Mouse (Mus musculus) stomach, embryonic 16.5 days (tissue): ENCODE results near the gene Gng3. TPM values are rescaled to one million over a fixed set of nuclear protein-coding genes. Genes with fewer than 3 reads are reported as not detected.

Source experiments
- ATAC-seq: fragments of 200-750 bp; cut with Nextera tagmentation; 2 replicates; pipeline ENCODE4 v1.8.0; 2017; ENCODE audit warnings: moderate number of reproducible peaks, moderate TSS enrichment; ENCODE audit not compliant: insufficient read depth, low FRiP score
- H3K27ac ChIP-seq: fragments of 300-500 bp; sonication (generic); 2 replicates; pipeline ENCODE4 v1.5.1; 2014; ENCODE audit warnings: low read length
- H3K27me3 ChIP-seq: fragments of 300-500 bp; sonication (generic); 2 replicates; pipeline ENCODE4 v1.6.1; 2014; ENCODE audit warnings: low read length, control low read depth, mixed read lengths; ENCODE audit not compliant: control insufficient read depth, insufficient read depth
- H3K36me3 ChIP-seq: fragments of 300-500 bp; sonication (generic); 2 replicates; pipeline ENCODE4 v1.6.1; 2014; ENCODE audit warnings: low read length; ENCODE audit not compliant: control insufficient read depth, insufficient read depth
- H3K4me1 ChIP-seq: fragments of 300-500 bp; sonication (generic); 2 replicates; pipeline ENCODE4 v1.6.1; 2014; ENCODE audit warnings: low read length, control low read depth, mixed read lengths; ENCODE audit not compliant: control insufficient read depth, insufficient read depth
- H3K4me2 ChIP-seq: fragments of 300-500 bp; sonication (generic); 2 replicates; pipeline ENCODE4 v1.6.1; 2014; ENCODE audit warnings: low read depth, low read length, mixed read lengths
- H3K4me3 ChIP-seq: fragments of 300-500 bp; sonication (generic); replicated peaks from 2 replicates; pipeline ENCODE4 v1.5.1; 2014; ENCODE audit warnings: mild to moderate bottlenecking, low read length
- H3K9ac ChIP-seq: fragments of 300-500 bp; sonication (generic); 2 replicates; pipeline ENCODE4 v1.6.1; 2014; ENCODE audit warnings: low read length
- H3K9me3 ChIP-seq: fragments of 300-500 bp; sonication (generic); replicated peaks from 2 replicates; pipeline ENCODE4 v1.6.1; 2016; ENCODE audit warnings: low read length, control low read depth; ENCODE audit not compliant: control insufficient read depth
- WGBS: fragments of 180-500 bp; shearing (Covaris S2); extraction: QIAGEN DNeasy Blood & Tissue Kit; methylation state at CpG from one replicate; pipeline ENCODE4 v1.1.7; 2014; 5-methylcytosine and 5-hydroxymethylcytosine counted together
- polyA plus RNA-seq: library from polyadenylated mRNA; unstranded; fragments of >200 nt; fragmentation: Nextera tagmentation; extraction: Ambion mirVana; gene quantifications from 2 replicates; pipeline ENCODE4 v1.2.1, GENCODE M21; 2015

The Gng3 gene
- polyA plus RNA-seq, result 10.4 and 10.7 TPM in 2 replicates

- Histone ChIP-seq H3K4me2 (peak within 1 kb of the TSS; percentile 96), H3K4me3 (peak within 1 kb of the TSS; percentile 66), H3K27ac (peak within 1 kb of the TSS; percentile 97), H3K9me3 (no peaks in the 10 kb centered on the region), H3K9ac (peak within 1 kb of the TSS; percentile 91), H3K27me3 (no peaks in the 10 kb centered on the region), H3K36me3 (0 out of 2 replicates have a peak, but pooled peaks cover 5% of the 10 kb centered on the region), H3K4me1 (peaks cover 16% of the 10 kb centered on the region)
- no peak; the same call in 1 of the 2 replicates for ATAC-seq
- 66% methylated on average over 11 of the region's 11 CpGs for WGBS
Observed at GRCm38 (mm10) chr19:8839103-8839907, at the start of gene Gng3. Gene Gng3 (minus strand): TSS chr19:8839194.

- peaks cover 13% of the 10 kb centered on the region for H3K4me1 ChIP-seq
- H3K9me3 ChIP-seq, result no peaks in the 10 kb centered on the region
- peak overlapping the region; percentile 74 for H3K4me3 ChIP-seq
- WGBS, result 13% methylated on average over 19 of the region's 19 CpGs
- H3K27ac ChIP-seq, result peak overlapping the region; percentile 86
- peak overlapping the region; percentile 83 for H3K4me2 ChIP-seq
- no peaks in the 10 kb centered on the region for H3K27me3 ChIP-seq
- peak overlapping the region; percentile 87 for H3K9ac ChIP-seq
- no peak for ATAC-seq
- no peaks in the 10 kb centered on the region for H3K36me3 ChIP-seq
Observed at GRCm38 (mm10) chr19:8887585-8888463, 48.8 kb upstream of the Gng3 start.

DNA sequence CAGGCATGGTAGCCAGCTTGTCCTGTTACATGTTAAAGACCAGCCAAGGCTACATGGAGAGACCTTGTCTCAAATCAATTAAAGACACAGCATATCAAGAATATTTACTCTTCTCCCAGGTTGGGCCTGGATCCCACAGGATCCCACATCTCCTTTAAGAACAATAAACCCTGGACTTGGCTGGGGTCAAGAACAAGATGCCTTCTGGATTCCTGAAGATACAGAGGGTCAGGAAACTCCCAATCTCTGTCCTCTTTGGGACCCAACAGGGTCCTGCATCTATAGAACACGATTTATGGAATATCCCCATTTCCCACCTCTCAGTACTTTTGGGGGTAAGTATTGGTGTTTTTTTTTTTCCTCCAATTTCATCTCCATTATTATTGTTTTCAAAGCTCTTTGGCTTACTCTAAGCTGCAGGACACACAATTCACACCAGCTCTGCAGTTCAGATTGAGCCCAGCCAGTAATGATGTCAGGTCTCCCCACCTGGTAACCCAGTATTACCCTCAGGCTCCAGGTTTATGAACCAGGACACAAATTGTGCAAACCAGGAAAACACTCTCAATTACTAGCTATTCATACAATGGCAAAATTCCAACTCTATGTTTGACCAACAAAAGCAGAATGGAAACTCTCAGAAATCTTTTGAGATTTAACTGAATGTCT, 48.1 kb upstream of the Gng3 start:
- H3K27me3 ChIP-seq, result no peaks in the 10 kb centered on the region
- H3K4me2 ChIP-seq, result peak overlapping the region; percentile 83; the same call in 1 of the 2 replicates
- peak overlapping the region; percentile 86 for H3K27ac ChIP-seq
- H3K9ac ChIP-seq, result no peak overlapping the region
- H3K4me1 ChIP-seq, result peaks cover 13% of the 10 kb centered on the region
- no peak overlapping the region for H3K4me3 ChIP-seq
- H3K36me3 ChIP-seq, result no peaks in the 10 kb centered on the region
- ATAC-seq, result no peak
- H3K9me3 ChIP-seq, result no peaks in the 10 kb centered on the region
- 46% methylated on average over 1 of the region's 1 CpGs for WGBS

- Histone ChIP-seq H3K9ac (no peak within 1 kb of the TSS), H3K9me3 (no peaks in the 10 kb centered on the region), H3K36me3 (no peaks in the 10 kb centered on the region), H3K27me3 (no peaks in the 10 kb centered on the region), H3K4me1 (peaks cover 14% of the 10 kb centered on the region), H3K27ac (no peak within 1 kb of the TSS), H3K4me2 (no peak within 1 kb of the TSS), H3K4me3 (no peak within 1 kb of the TSS)
- ATAC-seq, result no peak
- 79% methylated on average over 3 of the region's 3 CpGs for WGBS
Observed at GRCm38 (mm10) chr19:8883616-8884015, 44.6 kb upstream of the Gng3 start, which contains the start of the genes Lbhd1 and Gm49403. Gene Lbhd1 (plus strand): TSS chr19:8883732. Gene Gm49403 (plus strand): TSS chr19:8883930.

DNA sequence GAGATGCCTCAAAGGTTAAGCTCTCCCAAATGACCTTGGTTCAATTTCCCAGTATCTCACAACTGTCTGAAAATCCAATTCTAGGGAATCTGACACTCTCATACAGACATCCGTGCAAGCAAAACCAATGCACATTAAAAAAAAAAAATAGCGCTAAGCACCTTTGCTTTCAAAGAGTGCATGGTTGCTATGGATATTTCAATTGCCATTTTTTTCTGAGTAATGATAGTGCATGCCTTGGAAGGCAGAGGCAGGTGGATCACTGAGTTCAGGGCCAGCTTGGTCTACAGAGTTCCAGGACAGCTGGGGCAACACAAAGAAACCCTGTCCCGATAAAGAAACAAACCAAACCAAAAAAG, 42.0 kb upstream of the Gng3 start:
- no peaks in the 10 kb centered on the region for H3K9me3 ChIP-seq
- H3K27me3 ChIP-seq, result no peaks in the 10 kb centered on the region
- WGBS, result 12% methylated on average over 3 of the region's 3 CpGs
- peaks cover 8% of the 10 kb centered on the region; the same call in 1 of the 2 replicates for H3K4me1 ChIP-seq
- H3K4me3 ChIP-seq, result peak overlapping the region; percentile 87
- H3K4me2 ChIP-seq, result peak overlapping the region; percentile 79
- peaks cover under 1% of the 10 kb centered on the region; the same call in 1 of the 2 replicates for H3K36me3 ChIP-seq
- H3K9ac ChIP-seq, result peak overlapping the region; percentile 91
- no peak overlapping the region for H3K27ac ChIP-seq
- ATAC-seq, result no peak

- Histone ChIP-seq H3K27ac (peak within 1 kb of the TSS; percentile 86), H3K9ac (peak within 1 kb of the TSS; percentile 91), H3K27me3 (no peaks in the 10 kb centered on the region), H3K4me1 (peaks cover 8% of the 10 kb centered on the region; the same call in 1 of the 2 replicates), H3K4me2 (peak within 1 kb of the TSS; percentile 79), H3K4me3 (peak within 1 kb of the TSS; percentile 87), H3K9me3 (no peaks in the 10 kb centered on the region), H3K36me3 (peaks cover 6% of the 10 kb centered on the region; the same call in 1 of the 2 replicates)
- peak; percentile 95 for ATAC-seq
- under 1% methylated on average over 42 of the region's 42 CpGs for WGBS
Observed at GRCm38 (mm10) chr19:8880311-8881033, 41.5 kb upstream of the Gng3 start, which contains the start of gene Uqcc3. Gene Uqcc3 (minus strand): TSS chr19:8880923.

GRCm38 (mm10) chr19:8875031-8875430, 36.0 kb upstream of the Gng3 start:
- no peaks in the 10 kb centered on the region for H3K9me3 ChIP-seq
- peaks cover 7% of the 10 kb centered on the region; the same call in 1 of the 2 replicates for H3K36me3 ChIP-seq
- peaks cover 16% of the 10 kb centered on the region for H3K4me1 ChIP-seq
- H3K4me2 ChIP-seq, result no peak overlapping the region
- 89% methylated on average over 7 of the region's 7 CpGs for WGBS
- no peak overlapping the region for H3K4me3 ChIP-seq
- ATAC-seq, result no peak
- H3K27me3 ChIP-seq, result no peaks in the 10 kb centered on the region
- no peak overlapping the region for H3K9ac ChIP-seq
- H3K27ac ChIP-seq, result peak overlapping the region; percentile 42

GRCm38 (mm10) chr19:8872266-8872840, 33.4 kb upstream of the Gng3 start:
- Histone ChIP-seq H3K4me2 (peak overlapping the region; percentile 78), H3K4me1 (peaks cover 8% of the 10 kb centered on the region)
- ATAC-seq, result no peak

More at GRCm38 (mm10) chr19:8872266-8872840, 33.4 kb upstream of the Gng3 start:
- Histone ChIP-seq H3K9ac (peak overlapping the region; percentile 96), H3K27me3 (no peaks in the 10 kb centered on the region), H3K27ac (peak overlapping the region; percentile 90), H3K9me3 (no peaks in the 10 kb centered on the region), H3K4me3 (peak overlapping the region; percentile 93), H3K36me3 (peaks cover 7% of the 10 kb centered on the region; the same call in 1 of the 2 replicates)
- 63% methylated on average over 10 of the region's 10 CpGs for WGBS
